Mouse (Mus musculus): ENCODE measurements around the gene Lrrc8d.

DNA sequence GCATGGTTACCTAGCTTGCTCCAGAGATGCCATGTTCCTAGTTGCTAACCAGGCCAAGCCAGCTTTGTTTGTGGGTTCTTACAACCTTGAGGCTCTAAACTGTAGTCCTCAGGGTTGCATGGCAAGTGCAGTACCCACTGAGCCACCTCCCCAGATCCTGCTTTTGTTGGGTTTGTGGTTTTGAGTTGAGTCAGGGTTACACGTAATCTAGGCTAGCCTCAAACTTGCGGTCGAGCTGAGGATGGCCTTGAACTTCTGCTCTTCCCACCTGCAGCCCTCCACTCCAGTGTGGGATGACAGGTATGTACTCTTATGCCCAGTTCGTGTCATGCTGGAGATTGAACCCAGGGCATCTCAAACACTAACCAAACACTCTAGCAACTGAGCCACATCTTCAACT, 24.3 kb upstream of the Lrrc8d start:
- TF ChIP-seq GATA1 (IDR thresholded peaks at IDR 0.05; ENCODE audit: low read length): no peak
- no peak for TF ChIP-seq TAL1 (IDR thresholded peaks at IDR 0.05; ENCODE audit: low read length)
